Mouse (Mus musculus) forebrain, postnatal 0 days (tissue): ENCODE results near the gene Arfgef3. TPM values are rescaled to one million over a fixed set of nuclear protein-coding genes. Genes with fewer than 3 reads are reported as not detected.
A peak's percentile ranks its signal among the peaks of the same experiment; 100 is the strongest.
"Not testable (repeated sequence)": the region's sequence is repeated elsewhere in the genome, so short reads cannot be mapped to it uniquely, and the experiment has no call there.

Experiments
- ATAC-seq: fragments of 200-750 bp; cut with Nextera tagmentation; 2 replicates; pipeline ENCODE4 v1.8.0; 2017; ENCODE audit warnings: mild to moderate bottlenecking, moderate library complexity
- DNase-seq: peaks from one replicate; pipeline ENCODE4 v3.0.0-alpha.2; 2015
- H3K27ac ChIP-seq: fragments of 300-500 bp; sonication (generic); 2 replicates; pipeline ENCODE4 v1.5.1; 2014; ENCODE audit warnings: low read depth, mild to moderate bottlenecking, antibody characterized with exemption, low read length, moderate library complexity, mixed read lengths
- H3K27me3 ChIP-seq: fragments of 300-500 bp; sonication (generic); 2 replicates; pipeline ENCODE4 v1.6.1; 2014; ENCODE audit warnings: mild to moderate bottlenecking, low read length, mixed read lengths; ENCODE audit not compliant: insufficient read depth
- H3K36me3 ChIP-seq: fragments of 300-500 bp; sonication (generic); 2 replicates; pipeline ENCODE4 v1.6.1; 2014; ENCODE audit warnings: mild to moderate bottlenecking, moderate library complexity; ENCODE audit not compliant: insufficient read depth
- H3K4me1 ChIP-seq: fragments of 300-500 bp; sonication (generic); 2 replicates; pipeline ENCODE4 v1.6.1; 2014; ENCODE audit warnings: antibody characterized with exemption; ENCODE audit not compliant: insufficient read depth
- H3K4me2 ChIP-seq: fragments of 300-500 bp; sonication (generic); 2 replicates; pipeline ENCODE4 v1.6.1; 2014; ENCODE audit warnings: low read depth, mild to moderate bottlenecking, moderate library complexity
- H3K4me3 ChIP-seq: fragments of 300-500 bp; sonication (generic); 2 replicates; pipeline ENCODE4 v1.5.1; 2014; ENCODE audit warnings: low read depth, low read length, mixed read lengths
- H3K9ac ChIP-seq: fragments of 300-500 bp; sonication (generic); 2 replicates; pipeline ENCODE4 v1.6.1; 2014; ENCODE audit warnings: mild to moderate bottlenecking
- H3K9me3 ChIP-seq: fragments of 300-500 bp; sonication (generic); 2 replicates; pipeline ENCODE4 v1.6.1; 2016; ENCODE audit warnings: low read length
- CTCF ChIP-seq: sonication (generic); IDR thresholded peaks from 2 replicates; pipeline ENCODE4 v1.5.1; 2016; ENCODE audit warnings: antibody characterized with exemption, control low read depth, low read depth
- WGBS: fragments of 180-500 bp; shearing (Covaris S2); extraction: QIAGEN DNeasy Blood & Tissue Kit; methylation state at CpG from one replicate; pipeline ENCODE4 v1.1.7; 2014; 5-methylcytosine and 5-hydroxymethylcytosine counted together
- polyA plus RNA-seq: library from polyadenylated mRNA; unstranded; fragments of >200 nt; fragmentation: Nextera tagmentation; extraction: Ambion mirVana; gene quantifications from 2 replicates; pipeline ENCODE4 v1.2.1, GENCODE M21; 2015
- total RNA-seq: library from RNA; depleted of rRNA; stranded (reverse); fragments of >200 nt; gene quantifications from 2 replicates; pipeline ENCODE4 v1.2.3, GENCODE M21; 2014

Arfgef3 gene
- total and polyA plus RNA-seq, 2 experiments from 2014 or later = 4.8 to 34.8 TPM

GRCm38 (mm10) chr10:18635450-18635849 lies 108.3 kb downstream of the Arfgef3 start:
- Histone ChIP-seq H3K36me3 (peaks cover 6% of the 10 kb centered on the region; the same call in 1 of the 2 replicates), H3K4me2 (no peak overlapping the region), H3K4me1 (no peaks in the 10 kb centered on the region), H3K4me3 (no peak overlapping the region), H3K9me3 (no peaks in the 10 kb centered on the region), H3K27me3 (no peaks in the 10 kb centered on the region), H3K27ac (no peak overlapping the region), H3K9ac (no peak overlapping the region)
- ATAC-seq (no peak), DNase-seq (no peak)
- no peak for TF ChIP-seq CTCF
- WGBS = 94% methylated on average over 9 of the region's 9 CpGs

GRCm38 (mm10) chr10:18634405-18634985 lies 109.3 kb downstream of the Arfgef3 start:
- Histone ChIP-seq H3K4me3 (no peak overlapping the region), H3K27me3 (no peaks in the 10 kb centered on the region), H3K9me3 (no peaks in the 10 kb centered on the region), H3K4me1 (no peaks in the 10 kb centered on the region), H3K27ac (no peak overlapping the region), H3K9ac (no peak overlapping the region), H3K36me3 (peaks cover 13% of the 10 kb centered on the region), H3K4me2 (no peak overlapping the region)
- WGBS = 72% methylated on average over 7 of the region's 7 CpGs
- no peak for DNase-seq
- no peak for TF ChIP-seq CTCF
- no peak for ATAC-seq

GRCm38 (mm10) chr10:18630498-18630897 lies 113.3 kb downstream of the Arfgef3 start:
- no peak overlapping the region for H3K27ac ChIP-seq
- 92% methylated on average over 8 of the region's 8 CpGs for WGBS

GRCm38 (mm10) chr10:18627530-18627929 lies 116.2 kb downstream of the Arfgef3 start:
- H3K4me2 ChIP-seq = no peak overlapping the region
- 87% methylated on average over 6 of the region's 6 CpGs for WGBS

More at GRCm38 (mm10) chr10:18630498-18630897, 113.3 kb downstream of the Arfgef3 start:
- TF ChIP-seq CTCF = no peak
- Histone ChIP-seq H3K4me1 (no peaks in the 10 kb centered on the region), H3K27me3 (no peaks in the 10 kb centered on the region), H3K4me2 (no peak overlapping the region), H3K36me3 (peaks cover 21% of the 10 kb centered on the region), H3K9me3 (no peaks in the 10 kb centered on the region), H3K4me3 (no peak overlapping the region), H3K9ac (no peak overlapping the region)
- DNase-seq = no peak
- ATAC-seq = no peak

GRCm38 (mm10) chr10:18612796-18613195 lies 131.0 kb downstream of the Arfgef3 start:
- no peak overlapping the region for H3K27ac ChIP-seq
- no peak overlapping the region for H3K9ac ChIP-seq
- H3K9me3 ChIP-seq = no peaks in the 10 kb centered on the region
- no peak overlapping the region for H3K4me2 ChIP-seq
- peaks cover 36% of the 10 kb centered on the region for H3K36me3 ChIP-seq
- no peak overlapping the region for H3K4me3 ChIP-seq
- no peak for ATAC-seq
- H3K27me3 ChIP-seq = no peaks in the 10 kb centered on the region
- whole genome bisulfite sequencing = 69% methylated on average over 2 of the region's 2 CpGs
- no peaks in the 10 kb centered on the region for H3K4me1 ChIP-seq
- no peak for TF ChIP-seq CTCF
- no peak for DNase-seq

More at GRCm38 (mm10) chr10:18627530-18627929, 116.2 kb downstream of the Arfgef3 start:
- Histone ChIP-seq H3K36me3 (peaks cover 19% of the 10 kb centered on the region), H3K9ac (no peak overlapping the region), H3K27me3 (no peaks in the 10 kb centered on the region), H3K9me3 (no peaks in the 10 kb centered on the region), H3K4me3 (no peak overlapping the region), H3K4me1 (no peaks in the 10 kb centered on the region), H3K27ac (no peak overlapping the region)
- no peak for TF ChIP-seq CTCF
- no peak for DNase-seq
- no peak for ATAC-seq

GRCm38 (mm10) chr10:18604827-18605535 lies 138.8 kb downstream of the Arfgef3 start:
- H3K36me3 ChIP-seq = peaks cover 27% of the 10 kb centered on the region
- not testable (repeated sequence) for H3K9me3 ChIP-seq, H3K27ac ChIP-seq, H3K4me3 ChIP-seq, DNase-seq, H3K4me1 ChIP-seq, ATAC-seq, H3K27me3 ChIP-seq, H3K9ac ChIP-seq, H3K4me2 ChIP-seq
- 61% methylated on average over 5 of the region's 5 CpGs for WGBS

- peak; percentile 83 for ATAC-seq
These were observed 141.7 kb downstream of the Arfgef3 start for GRCm38 (mm10) chr10:18602030-18602429.

More at GRCm38 (mm10) chr10:18602030-18602429, 141.7 kb downstream of the Arfgef3 start:
- Histone ChIP-seq H3K4me1 (no peaks in the 10 kb centered on the region), H3K27me3 (no peaks in the 10 kb centered on the region), H3K9me3 (no peaks in the 10 kb centered on the region), H3K9ac (no peak overlapping the region), H3K36me3 (peaks cover 37% of the 10 kb centered on the region), H3K27ac (no peak overlapping the region), H3K4me3 (no peak overlapping the region), H3K4me2 (no peak overlapping the region)
- 14% methylated on average over 4 of the region's 4 CpGs for WGBS
- peak; percentile 85 for DNase-seq
- TF ChIP-seq CTCF = peak; percentile 83
